Mouse (Mus musculus): ENCODE measurements around the gene Mcm10. TPM values are rescaled to one million over a fixed set of nuclear protein-coding genes. Genes with fewer than 3 reads are reported as not detected.

The Mcm10 gene
- total and polyA plus RNA-seq, 3 experiments, result 102 to 214 (median 107) TPM

DNA sequence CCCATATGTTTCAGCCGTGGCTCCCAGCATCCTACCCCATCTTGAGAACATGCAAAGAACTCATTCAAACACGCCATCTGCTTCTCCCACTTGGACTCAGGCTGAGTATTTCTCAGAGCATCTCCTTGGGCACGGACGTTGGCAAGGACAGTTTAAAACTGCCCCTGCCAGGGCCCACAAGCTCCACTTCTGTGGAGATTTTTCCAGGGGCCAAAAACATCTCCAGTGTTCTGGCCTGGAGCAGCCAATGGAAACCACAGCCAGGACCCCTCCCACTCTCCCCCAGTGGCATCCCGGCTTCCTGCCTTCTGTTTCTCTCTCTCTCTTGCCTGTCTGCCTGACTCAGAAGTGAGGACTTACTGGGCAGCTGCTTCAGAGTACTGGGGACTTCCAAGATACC lies 36.8 kb downstream of the Mcm10 start, which contains the start of gene Ucma:
Gene Ucma (plus strand): TSS at position 316 of the 400 bp plus-strand sequence.
- no peak within 1 kb of the TSS for H3K4me3 ChIP-seq (ENCODE audit: control insufficient read depth in 1 of 2, insufficient read depth in 1 of 2, low read depth in 2 of 2, low read length in 2 of 2)
- no peak for TF ChIP-seq MEF2A (IDR thresholded peaks at IDR 0.05; ENCODE audit: extremely low read depth, insufficient replicate concordance, low read depth, low read length, poor library complexity, severe bottlenecking)
- TF ChIP-seq SMC3 (IDR thresholded peaks at IDR 0.05; ENCODE audit: low read depth, low read length), result no peak
- no peak for TF ChIP-seq UBTF (IDR thresholded peaks at IDR 0.05; ENCODE audit: borderline replicate concordance, insufficient read depth, low read depth, low read length)
- TF ChIP-seq BHLHE40 (IDR thresholded peaks at IDR 0.05; ENCODE audit: borderline replicate concordance, low read depth, low read length), result no peak
- TF ChIP-seq KAT2A (conservative IDR thresholded peaks at IDR 0.05; ENCODE audit: low read depth, low read length), result no peak
- TF ChIP-seq CHD1 (IDR thresholded peaks at IDR 0.05; ENCODE audit: low read depth, low read length), result no peak
- TF ChIP-seq USF2 (IDR thresholded peaks at IDR 0.05; ENCODE audit: borderline replicate concordance in 1 of 2, insufficient read depth in 1 of 2, low read depth in 1 of 2, low read length in 2 of 2), result no peak
- no peak for TF ChIP-seq MYC (IDR thresholded peaks at IDR 0.05; ENCODE audit: low read depth, low read length)
- TF ChIP-seq E2F4 (IDR thresholded peaks at IDR 0.05; ENCODE audit: borderline replicate concordance, low read depth, low read length), result no peak
- no peak for DNase-seq (ENCODE audit: low read depth, low spot score)
- no peaks in the 10 kb centered on the region for H3K36me3 ChIP-seq (ENCODE audit: control insufficient read depth in 1 of 2, insufficient read depth in 2 of 2, low read length in 2 of 2)
- no peaks in the 10 kb centered on the region for H3K4me1 ChIP-seq (ENCODE audit: control insufficient read depth in 1 of 2, insufficient read depth in 2 of 2, low read length in 2 of 2)
- no peak within 1 kb of the TSS for H3K27ac ChIP-seq (ENCODE audit: control insufficient read depth, low read depth, low read length)
- no peaks in the 10 kb centered on the region for H3K9me3 ChIP-seq (replicated peaks; ENCODE audit: insufficient read depth, low read length)
- no peaks in the 10 kb centered on the region for H3K79me2 ChIP-seq (ENCODE audit: control insufficient read depth, insufficient read depth, low read length, poor library complexity)
- H3K9ac ChIP-seq (ENCODE audit: control insufficient read depth, low read depth, low read length, poor library complexity, severe bottlenecking), result no peak within 1 kb of the TSS
- peaks cover 7 to 11% of the 10 kb centered on the region in 2 experiments for H3K27me3 ChIP-seq (ENCODE audit: control insufficient read depth in 1 of 2, insufficient read depth in 2 of 2, low read length in 2 of 2)

- Histone ChIP-seq H3K79me2 (ENCODE audit: control insufficient read depth, insufficient read depth, low read length, poor library complexity) (no peaks in the 10 kb centered on the region), H3K27me3 (ENCODE audit: control insufficient read depth in 1 of 2, insufficient read depth in 2 of 2, low read length in 2 of 2) (peaks cover 3 to 12% of the 10 kb centered on the region in 2 experiments), H3K36me3 (ENCODE audit: control insufficient read depth in 1 of 2, insufficient read depth in 2 of 2, low read length in 2 of 2) (no peaks in the 10 kb centered on the region), H3K27ac (ENCODE audit: control insufficient read depth, low read depth, low read length) (no peak overlapping the region), H3K4me1 (ENCODE audit: control insufficient read depth in 1 of 2, insufficient read depth in 2 of 2, low read length in 2 of 2) (no peaks in the 10 kb centered on the region), H3K9me3 (replicated peaks; ENCODE audit: insufficient read depth, low read length) (no peaks in the 10 kb centered on the region), H3K4me3 (ENCODE audit: control insufficient read depth in 1 of 2, insufficient read depth in 1 of 2, low read depth in 2 of 2, low read length in 2 of 2) (no peak overlapping the region), H3K9ac (ENCODE audit: control insufficient read depth, low read depth, low read length, poor library complexity, severe bottlenecking) (no peak overlapping the region)
- TF ChIP-seq TBP (IDR thresholded peaks at IDR 0.05; ENCODE audit: low read depth, low read length) (no peak), ZC3H11A (IDR thresholded peaks at IDR 0.05; ENCODE audit: low read depth, low read length) (no peak), TAL1 (IDR thresholded peaks at IDR 0.05; ENCODE audit: low read length) (no peak), POLR2A (IDR thresholded peaks at IDR 0.05; ENCODE audit: control insufficient read depth in 1 of 2, insufficient read depth in 1 of 2, low read depth in 1 of 2, low read length in 2 of 2, poor library complexity in 1 of 2) (no peak), ELF1 (IDR thresholded peaks at IDR 0.05; ENCODE audit: low read depth, low read length) (no peak), MAFK (IDR thresholded peaks at IDR 0.05; ENCODE audit: borderline replicate concordance, low read depth, low read length) (no peak), MYC (IDR thresholded peaks at IDR 0.05; ENCODE audit: low read depth, low read length) (no peak), ZNF384 (IDR thresholded peaks at IDR 0.05; ENCODE audit: low read depth, low read length) (no peak), MXI1 (IDR thresholded peaks at IDR 0.05; ENCODE audit: low read depth, low read length) (no peak), POLR2AphosphoS2 (IDR thresholded peaks at IDR 0.05; ENCODE audit: low read length) (no peak), MAX (IDR thresholded peaks at IDR 0.05; ENCODE audit: low read length) (no peak), NRF1 (IDR thresholded peaks at IDR 0.05; ENCODE audit: insufficient read depth, low read depth, low read length, poor library complexity, severe bottlenecking) (no peak), MAZ (IDR thresholded peaks at IDR 0.05; ENCODE audit: low read depth, low read length) (no peak), ETS1 (IDR thresholded peaks at IDR 0.05; ENCODE audit: low read depth, low read length) (no peak), HCFC1 (IDR thresholded peaks at IDR 0.05; ENCODE audit: low read depth, low read length) (no peak), SIN3A (IDR thresholded peaks at IDR 0.05; ENCODE audit: low read length) (no peak), BHLHE40 (IDR thresholded peaks at IDR 0.05; ENCODE audit: borderline replicate concordance, low read depth, low read length) (no peak), POLR2AphosphoS5 (IDR thresholded peaks at IDR 0.05; ENCODE audit: borderline replicate concordance, low read depth, low read length) (no peak), GATA1 (IDR thresholded peaks at IDR 0.05; ENCODE audit: low read depth, low read length) (no peak)
- no peak for DNase-seq (ENCODE audit: low read depth, low spot score)
Measured at GRCm38 (mm10) chr2:4969083-4969482, 43.5 kb downstream of the Mcm10 start.

Measured in MEL (cell line).